Mouse (Mus musculus) ES-Bruce4 (cell line): ENCODE results near the gene Vsig8.

Experiments used
- CTCF ChIP-seq: IDR thresholded peaks from one replicate; pipeline ENCODE4 v1.8.1; 2011; ENCODE audit warnings: low read depth, low read length
- EP300 ChIP-seq: IDR thresholded peaks from 2 replicates; pipeline ENCODE4 v1.6.1; 2011; ENCODE audit warnings: low read depth, low read length; ENCODE audit not compliant: insufficient read depth
- POLR2A ChIP-seq: IDR thresholded peaks from one replicate; pipeline ENCODE4 v1.8.1; 2011; ENCODE audit warnings: low read length; ENCODE audit not compliant: insufficient read depth

GRCm38 (mm10) chr1:172593956-172594355, 38.2 kb downstream of the Vsig8 start:
- TF ChIP-seq POLR2A (no peak), EP300 (no peak), CTCF (no peak)
